Mouse (Mus musculus): ENCODE data around the gene 5730522E02Rik. TPM values are rescaled to one million over a fixed set of nuclear protein-coding genes. Genes with fewer than 3 reads are reported as not detected.

The 5730522E02Rik gene
- polyA plus RNA-seq, 1 experiment: not detected

GRCm38 (mm10) chr11:26073638-26074294, 136.8 kb downstream of the 5730522E02Rik start:
- Histone ChIP-seq H3K4me1 (ENCODE audit: control insufficient read depth, insufficient read depth, low read length) (no peaks in the 10 kb centered on the region), H3K4me3 (ENCODE audit: insufficient read depth, low read length) (no peak overlapping the region), H3K27ac (ENCODE audit: insufficient read depth, low read depth, low read length) (no peak overlapping the region)
- no peak for TF ChIP-seq POLR2A (IDR thresholded peaks at IDR 0.05; ENCODE audit: borderline replicate concordance, low read depth, low read length)
- TF ChIP-seq CTCF (IDR thresholded peaks at IDR 0.05; ENCODE audit: low read depth, low read length): no peak

DNA sequence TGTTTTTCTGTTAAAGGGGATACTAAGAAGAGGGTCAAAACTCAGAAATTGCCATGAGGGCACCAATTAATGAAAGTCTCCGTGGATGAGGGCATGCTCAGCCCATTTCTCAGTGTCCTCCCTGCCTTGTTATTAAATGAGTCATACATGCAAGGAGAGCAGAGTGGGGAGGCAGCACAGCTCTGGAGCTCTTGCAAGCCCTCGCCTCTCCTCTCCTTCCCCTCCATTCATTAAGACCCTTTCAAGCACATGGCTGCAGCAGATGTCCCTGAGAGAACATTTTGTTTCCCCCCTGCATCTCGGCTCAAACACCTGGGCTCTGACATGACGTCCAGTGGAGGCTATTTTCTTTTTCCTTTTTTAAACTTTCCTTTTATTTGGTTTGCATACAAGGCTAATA, 138.5 kb downstream of the 5730522E02Rik start:
- H3K4me1 ChIP-seq (ENCODE audit: control insufficient read depth, insufficient read depth, low read length): no peaks in the 10 kb centered on the region
- no peak overlapping the region for H3K27ac ChIP-seq (ENCODE audit: insufficient read depth, low read depth, low read length)
- H3K4me3 ChIP-seq (ENCODE audit: insufficient read depth, low read length): no peak overlapping the region
- TF ChIP-seq POLR2A (IDR thresholded peaks at IDR 0.05; ENCODE audit: borderline replicate concordance, low read depth, low read length): no peak
- TF ChIP-seq CTCF (IDR thresholded peaks at IDR 0.05; ENCODE audit: low read depth, low read length): no peak

DNA sequence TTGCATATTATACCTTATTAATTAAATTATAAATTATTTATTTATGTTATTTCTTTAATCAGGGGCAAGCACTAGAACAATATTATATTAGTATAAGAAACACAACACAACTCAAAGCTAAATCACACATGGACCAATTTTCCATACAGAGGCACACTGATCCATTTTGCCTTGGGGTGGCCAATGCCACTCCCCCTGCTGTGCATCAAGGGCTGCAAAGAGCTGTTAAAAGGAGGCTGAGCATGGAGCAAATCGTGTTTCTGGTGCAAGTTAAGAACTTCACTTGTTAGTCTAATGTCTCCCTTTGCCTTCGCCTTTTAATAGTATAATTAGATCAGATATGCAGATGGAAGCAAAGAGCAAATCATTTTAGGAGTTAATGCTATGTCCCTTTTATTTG, 147.3 kb downstream of the 5730522E02Rik start:
- Histone ChIP-seq H3K27ac (ENCODE audit: insufficient read depth, low read depth, low read length) (no peak overlapping the region), H3K4me3 (ENCODE audit: insufficient read depth, low read length) (no peak overlapping the region), H3K4me1 (ENCODE audit: control insufficient read depth, insufficient read depth, low read length) (no peaks in the 10 kb centered on the region)
- TF ChIP-seq CTCF (IDR thresholded peaks at IDR 0.05; ENCODE audit: low read depth, low read length): no peak
- no peak for TF ChIP-seq POLR2A (IDR thresholded peaks at IDR 0.05; ENCODE audit: borderline replicate concordance, low read depth, low read length)

DNA sequence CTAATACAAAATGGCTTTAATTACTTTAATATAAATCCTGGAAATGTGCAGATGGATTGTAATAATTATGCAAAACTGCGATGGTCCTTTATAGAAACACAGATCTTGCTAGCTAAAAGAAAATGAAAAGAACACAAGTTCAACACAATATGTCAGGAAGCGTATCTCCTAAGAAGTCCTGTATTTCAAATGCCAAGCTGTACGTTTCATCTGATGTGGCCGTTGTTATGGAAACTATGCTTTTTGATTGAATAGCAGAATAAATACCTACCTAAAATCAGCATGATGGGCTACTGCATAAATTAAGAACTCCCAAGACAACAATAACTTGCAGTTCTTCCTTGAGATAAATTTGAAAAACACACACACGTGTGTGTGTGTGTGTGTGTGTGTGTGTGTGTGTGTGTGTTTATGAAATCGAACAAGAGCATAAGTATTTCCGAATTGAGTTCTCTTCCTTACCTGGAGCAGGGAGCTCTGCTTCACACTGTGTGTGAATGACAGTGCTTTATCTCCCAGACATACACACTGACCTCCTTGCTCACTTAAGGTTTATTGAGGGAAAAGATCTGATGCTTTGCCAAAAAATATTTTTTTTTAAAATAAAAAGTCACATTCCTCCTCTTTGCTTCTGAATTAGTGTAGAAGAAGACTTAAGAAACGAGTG, 149.0 kb downstream of the 5730522E02Rik start:
- Histone ChIP-seq H3K4me1 (ENCODE audit: control insufficient read depth, insufficient read depth, low read length) (no peaks in the 10 kb centered on the region), H3K27ac (ENCODE audit: insufficient read depth, low read depth, low read length) (no peak overlapping the region), H3K4me3 (ENCODE audit: insufficient read depth, low read length) (no peak overlapping the region)
- TF ChIP-seq POLR2A (IDR thresholded peaks at IDR 0.05; ENCODE audit: borderline replicate concordance, low read depth, low read length): no peak

GRCm38 (mm10) chr11:26013527-26013926, 197.0 kb downstream of the 5730522E02Rik start:
- no peak for TF ChIP-seq CTCF (IDR thresholded peaks at IDR 0.05; ENCODE audit: low read depth, low read length)
- no peak for TF ChIP-seq POLR2A (IDR thresholded peaks at IDR 0.05; ENCODE audit: borderline replicate concordance, low read depth, low read length)
- no peaks in the 10 kb centered on the region for H3K4me1 ChIP-seq (ENCODE audit: control insufficient read depth, insufficient read depth, low read length)
- H3K27ac ChIP-seq (ENCODE audit: insufficient read depth, low read depth, low read length): no peak overlapping the region
- no peak overlapping the region for H3K4me3 ChIP-seq (ENCODE audit: insufficient read depth, low read length)

GRCm38 (mm10) chr11:26004018-26004417, 206.5 kb downstream of the 5730522E02Rik start:
- Histone ChIP-seq H3K4me1 (ENCODE audit: control insufficient read depth, insufficient read depth, low read length) (no peaks in the 10 kb centered on the region), H3K4me3 (ENCODE audit: insufficient read depth, low read length) (no peak overlapping the region), H3K27ac (ENCODE audit: insufficient read depth, low read depth, low read length) (no peak overlapping the region)
- TF ChIP-seq POLR2A (IDR thresholded peaks at IDR 0.05; ENCODE audit: borderline replicate concordance, low read depth, low read length): no peak
- no peak for TF ChIP-seq CTCF (IDR thresholded peaks at IDR 0.05; ENCODE audit: low read depth, low read length)

GRCm38 (mm10) chr11:25999738-26000137, 210.8 kb downstream of the 5730522E02Rik start:
- TF ChIP-seq POLR2A (IDR thresholded peaks at IDR 0.05; ENCODE audit: borderline replicate concordance, low read depth, low read length) (no peak), CTCF (IDR thresholded peaks at IDR 0.05; ENCODE audit: low read depth, low read length) (no peak)
- Histone ChIP-seq H3K4me3 (ENCODE audit: insufficient read depth, low read length) (no peak overlapping the region), H3K4me1 (ENCODE audit: control insufficient read depth, insufficient read depth, low read length) (no peaks in the 10 kb centered on the region), H3K27ac (ENCODE audit: insufficient read depth, low read depth, low read length) (no peak overlapping the region)

GRCm38 (mm10) chr11:25997469-25997868, 213.1 kb downstream of the 5730522E02Rik start:
- no peak overlapping the region for H3K4me3 ChIP-seq (ENCODE audit: insufficient read depth, low read length)
- H3K27ac ChIP-seq (ENCODE audit: insufficient read depth, low read depth, low read length): no peak overlapping the region
- TF ChIP-seq CTCF (IDR thresholded peaks at IDR 0.05; ENCODE audit: low read depth, low read length): no peak
- no peak for TF ChIP-seq POLR2A (IDR thresholded peaks at IDR 0.05; ENCODE audit: borderline replicate concordance, low read depth, low read length)
- H3K4me1 ChIP-seq (ENCODE audit: control insufficient read depth, insufficient read depth, low read length): no peaks in the 10 kb centered on the region

DNA sequence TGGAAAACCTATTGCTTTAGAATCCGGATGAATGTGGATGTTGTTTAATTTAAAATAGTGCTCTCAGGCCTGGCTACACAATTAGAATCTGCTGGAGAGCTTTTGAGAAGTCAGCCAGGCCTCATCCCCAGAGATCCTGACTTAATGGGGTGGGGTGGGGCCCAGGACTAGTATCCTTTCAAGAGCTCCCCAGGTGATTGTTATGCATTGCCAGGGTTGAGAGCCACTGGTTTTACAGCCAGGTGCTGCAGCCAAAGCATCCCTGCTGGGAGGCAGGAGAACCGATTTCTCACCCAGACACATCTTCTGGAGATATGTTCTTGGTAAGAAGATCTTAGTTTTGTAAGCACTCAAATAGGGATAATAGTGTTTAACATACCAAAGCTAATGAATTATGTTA, 216.4 kb downstream of the 5730522E02Rik start:
- no peak overlapping the region for H3K4me3 ChIP-seq (ENCODE audit: insufficient read depth, low read length)
- TF ChIP-seq POLR2A (IDR thresholded peaks at IDR 0.05; ENCODE audit: borderline replicate concordance, low read depth, low read length) (no peak), CTCF (IDR thresholded peaks at IDR 0.05; ENCODE audit: low read depth, low read length) (no peak)

DNA sequence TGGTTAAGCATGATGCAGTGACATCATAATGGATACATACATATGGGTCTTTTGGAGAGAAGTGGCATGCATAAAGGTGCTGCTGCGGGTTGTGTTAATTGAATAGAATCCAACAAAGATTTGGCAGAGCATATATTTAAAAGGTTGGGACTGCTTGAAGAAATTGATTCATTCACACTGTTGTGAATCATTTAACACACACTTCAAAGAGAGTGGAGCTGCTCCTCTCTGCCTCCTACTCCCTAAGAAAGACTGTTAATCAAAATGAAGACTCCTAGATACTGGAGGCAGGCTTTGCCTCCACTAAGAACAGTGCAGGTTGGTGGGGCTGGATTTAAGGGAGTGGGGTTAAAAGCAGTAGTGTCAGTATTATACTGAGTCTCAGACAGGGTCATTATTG, 218.3 kb downstream of the 5730522E02Rik start:
- TF ChIP-seq CTCF (IDR thresholded peaks at IDR 0.05; ENCODE audit: low read depth, low read length) (no peak), POLR2A (IDR thresholded peaks at IDR 0.05; ENCODE audit: borderline replicate concordance, low read depth, low read length) (no peak)
- no peak overlapping the region for H3K27ac ChIP-seq (ENCODE audit: insufficient read depth, low read depth, low read length)
- no peak overlapping the region for H3K4me3 ChIP-seq (ENCODE audit: insufficient read depth, low read length)
- H3K4me1 ChIP-seq (ENCODE audit: control insufficient read depth, insufficient read depth, low read length): no peaks in the 10 kb centered on the region

More for the DNA sequence above, 216.4 kb downstream of the 5730522E02Rik start:
- H3K27ac ChIP-seq (ENCODE audit: insufficient read depth, low read depth, low read length): no peak overlapping the region
- H3K4me1 ChIP-seq (ENCODE audit: control insufficient read depth, insufficient read depth, low read length): no peaks in the 10 kb centered on the region
